Mouse (Mus musculus): ENCODE measurements around the gene Rpp38. TPM values are rescaled to one million over a fixed set of nuclear protein-coding genes. Genes with fewer than 3 reads are reported as not detected.
A peak's percentile ranks its signal among the peaks of the same experiment; 100 is the strongest.

Gene Rpp38
- polyA plus RNA-seq (2015; fragmentation: Nextera tagmentation; extraction: Ambion mirVana): 11.6 and 14.1 TPM in 2 replicates

- H3K9ac ChIP-seq (replicated peaks): peak within 1 kb of the TSS; percentile 85
- peak; percentile 98 for ATAC-seq (ENCODE audit: low FRiP score)
- under 1% methylated on average over 45 of the region's 45 CpGs for WGBS
- no peaks in the 10 kb centered on the region for H3K27me3 ChIP-seq (replicated peaks)
- peaks cover 19% of the 10 kb centered on the region for H3K36me3 ChIP-seq
- H3K4me2 ChIP-seq: peak within 1 kb of the TSS; percentile 71
- H3K4me3 ChIP-seq (replicated peaks): peak within 1 kb of the TSS; percentile 71
- peaks cover 30% of the 10 kb centered on the region for H3K4me1 ChIP-seq
- no peaks in the 10 kb centered on the region for H3K9me3 ChIP-seq (replicated peaks)
- H3K27ac ChIP-seq (replicated peaks): peak within 1 kb of the TSS; percentile 91
Observed at GRCm38 (mm10) chr2:3332484-3333242, at the start of gene Rpp38. TSS of gene Rpp38 (minus strand) at chr2:3332643.

DNA sequence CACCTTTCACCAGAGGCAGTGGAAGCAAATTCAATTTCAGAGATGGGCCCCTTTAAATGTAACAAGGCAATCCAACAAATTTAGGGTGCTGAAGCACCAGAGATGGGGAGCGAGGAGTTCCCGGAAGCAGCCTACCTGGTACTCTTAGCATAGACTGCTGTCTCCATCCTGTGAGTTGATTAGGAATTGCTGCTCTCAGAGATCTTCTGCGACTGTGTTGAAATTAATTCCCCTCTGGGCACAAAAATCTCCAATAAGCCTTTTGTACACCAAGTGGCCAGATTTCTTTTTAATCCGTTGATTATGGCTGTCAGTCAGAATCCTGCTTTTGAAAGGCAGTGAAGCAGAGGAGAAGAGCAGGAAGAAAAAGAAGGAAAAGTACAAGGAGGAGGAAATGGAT is 32.7 kb upstream of the Rpp38 start:
- Histone ChIP-seq H3K27ac (replicated peaks) (no peak overlapping the region), H3K4me1 (no peaks in the 10 kb centered on the region), H3K4me2 (no peak overlapping the region), H3K9me3 (replicated peaks) (no peaks in the 10 kb centered on the region), H3K36me3 (no peaks in the 10 kb centered on the region), H3K27me3 (replicated peaks) (no peaks in the 10 kb centered on the region), H3K4me3 (replicated peaks) (no peak overlapping the region), H3K9ac (replicated peaks) (no peak overlapping the region)
- 73% methylated on average over 4 of the region's 4 CpGs for WGBS
- no peak for ATAC-seq (ENCODE audit: low FRiP score)

DNA sequence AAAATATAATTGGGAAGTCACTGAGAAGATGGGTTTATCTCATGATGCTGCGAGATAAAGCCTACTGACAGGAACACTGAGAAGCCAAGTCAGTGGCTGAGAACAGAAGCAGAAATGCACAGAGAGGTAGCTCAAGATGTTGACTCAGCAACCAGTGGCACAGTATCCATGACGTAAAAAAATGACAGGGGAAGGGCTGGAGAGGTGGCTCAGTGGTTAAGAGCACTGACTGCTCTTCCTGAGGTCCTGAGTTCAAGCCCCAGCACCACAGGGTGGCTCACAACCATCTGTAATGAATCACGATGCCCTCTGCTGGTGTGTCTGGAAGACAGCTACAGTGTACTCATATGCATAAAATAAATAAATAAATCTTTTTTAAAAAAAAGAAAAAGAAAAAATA is 28.6 kb upstream of the Rpp38 start:
- Histone ChIP-seq H3K36me3 (no peaks in the 10 kb centered on the region), H3K4me1 (no peaks in the 10 kb centered on the region), H3K9me3 (replicated peaks) (no peaks in the 10 kb centered on the region), H3K4me2 (no peak overlapping the region), H3K9ac (replicated peaks) (no peak overlapping the region), H3K27me3 (replicated peaks) (no peaks in the 10 kb centered on the region), H3K4me3 (replicated peaks) (no peak overlapping the region), H3K27ac (replicated peaks) (no peak overlapping the region)
- ATAC-seq (ENCODE audit: low FRiP score): no peak
- 88% methylated on average over 3 of the region's 3 CpGs for WGBS

DNA sequence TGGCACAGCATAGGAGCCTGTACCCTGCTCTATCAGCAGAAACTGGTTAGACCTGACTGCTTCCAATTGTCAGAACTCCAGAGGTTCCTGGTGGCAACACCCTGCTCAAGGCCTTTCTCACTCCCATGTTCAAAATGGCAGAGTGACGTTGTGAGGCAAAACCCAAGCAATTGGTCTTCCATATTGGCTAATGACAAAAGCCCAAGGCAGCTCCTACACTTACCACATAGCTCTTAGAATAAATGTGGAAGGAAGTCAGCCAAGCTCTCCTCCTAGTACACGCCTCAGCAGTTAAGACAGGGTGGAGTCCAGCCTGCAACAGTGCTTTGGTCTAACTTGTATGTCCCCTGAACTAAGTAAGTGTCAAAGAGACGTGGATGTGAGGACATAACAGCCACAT is 25.4 kb upstream of the Rpp38 start:
- Histone ChIP-seq H3K36me3 (no peaks in the 10 kb centered on the region), H3K9me3 (replicated peaks) (no peaks in the 10 kb centered on the region), H3K27me3 (replicated peaks) (no peaks in the 10 kb centered on the region), H3K4me1 (no peaks in the 10 kb centered on the region), H3K4me2 (no peak overlapping the region), H3K27ac (replicated peaks) (no peak overlapping the region), H3K4me3 (replicated peaks) (no peak overlapping the region), H3K9ac (replicated peaks) (no peak overlapping the region)
- ATAC-seq (ENCODE audit: low FRiP score): no peak
- WGBS: 78% methylated on average over 3 of the region's 3 CpGs

DNA sequence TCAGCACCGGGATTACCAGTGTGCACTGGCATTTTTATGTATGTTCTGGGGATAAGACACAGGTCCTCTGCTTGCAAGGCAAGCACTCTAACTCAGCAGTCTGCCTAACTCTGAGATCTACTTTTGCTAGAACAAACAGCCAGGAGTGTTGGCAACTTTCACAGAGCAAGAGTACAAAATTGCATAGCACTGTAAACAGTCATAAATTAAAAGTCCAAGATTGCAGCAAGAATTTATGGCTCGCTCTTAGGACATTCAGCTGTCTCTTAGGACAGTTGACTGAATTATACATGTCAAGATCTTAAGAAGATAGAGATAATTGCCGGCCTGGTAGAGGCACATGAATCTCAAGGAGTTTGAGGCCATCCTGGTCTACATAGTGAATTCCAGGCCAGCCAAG is 23.9 kb upstream of the Rpp38 start:
- no peaks in the 10 kb centered on the region for H3K36me3 ChIP-seq
- no peak for ATAC-seq (ENCODE audit: low FRiP score)
- H3K4me2 ChIP-seq: no peak overlapping the region
- no peaks in the 10 kb centered on the region for H3K9me3 ChIP-seq (replicated peaks)
- no peaks in the 10 kb centered on the region for H3K4me1 ChIP-seq
- H3K9ac ChIP-seq (replicated peaks): no peak overlapping the region
- no peak overlapping the region for H3K27ac ChIP-seq (replicated peaks)
- WGBS: 80% methylated on average over 3 of the region's 3 CpGs
- no peaks in the 10 kb centered on the region for H3K27me3 ChIP-seq (replicated peaks)
- no peak overlapping the region for H3K4me3 ChIP-seq (replicated peaks)

DNA sequence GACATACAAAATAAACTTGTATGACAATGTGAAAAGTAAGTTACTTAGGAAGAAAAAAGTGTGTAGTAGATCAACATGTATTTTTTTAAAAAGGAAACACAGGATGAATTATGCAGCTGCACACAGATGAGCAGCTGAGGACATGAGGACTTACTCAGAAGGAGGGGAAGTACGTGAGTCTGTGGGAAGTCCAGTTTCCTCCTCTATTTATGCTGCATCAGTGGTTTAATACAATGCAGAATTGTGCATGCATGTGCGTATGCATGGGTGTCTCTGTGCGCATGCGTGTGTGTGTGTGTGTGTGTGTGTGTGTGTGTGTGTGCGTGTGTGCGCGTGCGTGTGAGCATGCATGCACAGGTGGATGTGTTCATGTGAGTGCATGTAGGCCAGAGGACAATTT is 23.4 kb upstream of the Rpp38 start:
- H3K9ac ChIP-seq (replicated peaks): no peak overlapping the region
- no peaks in the 10 kb centered on the region for H3K9me3 ChIP-seq (replicated peaks)
- no peak overlapping the region for H3K4me2 ChIP-seq
- H3K27me3 ChIP-seq (replicated peaks): no peaks in the 10 kb centered on the region
- no peaks in the 10 kb centered on the region for H3K36me3 ChIP-seq
- no peak overlapping the region for H3K4me3 ChIP-seq (replicated peaks)
- no peak for ATAC-seq (ENCODE audit: low FRiP score)
- H3K4me1 ChIP-seq: no peaks in the 10 kb centered on the region
- H3K27ac ChIP-seq (replicated peaks): no peak overlapping the region
- 91% methylated on average over 8 of the region's 8 CpGs for WGBS

GRCm38 (mm10) chr2:3353160-3353559 is 20.7 kb upstream of the Rpp38 start:
- Histone ChIP-seq H3K9me3 (replicated peaks) (no peaks in the 10 kb centered on the region), H3K36me3 (no peaks in the 10 kb centered on the region), H3K4me1 (no peaks in the 10 kb centered on the region), H3K9ac (replicated peaks) (no peak overlapping the region), H3K4me3 (replicated peaks) (no peak overlapping the region), H3K27me3 (replicated peaks) (no peaks in the 10 kb centered on the region), H3K27ac (replicated peaks) (no peak overlapping the region), H3K4me2 (no peak overlapping the region)
- no peak for ATAC-seq (ENCODE audit: low FRiP score)

- no peak overlapping the region for H3K4me2 ChIP-seq
- H3K27ac ChIP-seq (replicated peaks): no peak overlapping the region
- H3K27me3 ChIP-seq (replicated peaks): no peaks in the 10 kb centered on the region
- 19% methylated on average over 3 of the region's 3 CpGs for WGBS
- no peaks in the 10 kb centered on the region for H3K4me1 ChIP-seq
- no peak overlapping the region for H3K9ac ChIP-seq (replicated peaks)
- no peak for ATAC-seq (ENCODE audit: low FRiP score)
- H3K4me3 ChIP-seq (replicated peaks): no peak overlapping the region
- H3K9me3 ChIP-seq (replicated peaks): no peaks in the 10 kb centered on the region
- H3K36me3 ChIP-seq: no peaks in the 10 kb centered on the region
Observed at GRCm38 (mm10) chr2:3348919-3349318, 16.5 kb upstream of the Rpp38 start.

- ATAC-seq (ENCODE audit: low FRiP score): no peak
- Histone ChIP-seq H3K4me3 (replicated peaks) (no peak overlapping the region), H3K36me3 (no peaks in the 10 kb centered on the region), H3K9ac (replicated peaks) (no peak overlapping the region), H3K4me2 (no peak overlapping the region), H3K27me3 (replicated peaks) (no peaks in the 10 kb centered on the region; the same call in 1 of the 2 replicates), H3K27ac (replicated peaks) (no peak overlapping the region), H3K4me1 (no peaks in the 10 kb centered on the region), H3K9me3 (replicated peaks) (no peaks in the 10 kb centered on the region)
- 87% methylated on average over 4 of the region's 4 CpGs for WGBS
Observed at GRCm38 (mm10) chr2:3348422-3348821, 16.0 kb upstream of the Rpp38 start.

- ATAC-seq (ENCODE audit: low FRiP score): 0 out of 2 replicates have a peak, but pooled peaks have one; percentile 7
- Histone ChIP-seq H3K27ac (replicated peaks) (no peak within 1 kb of the TSS), H3K9ac (replicated peaks) (peak within 1 kb of the TSS; percentile 41), H3K4me1 (peaks cover 24% of the 10 kb centered on the region), H3K4me2 (peak within 1 kb of the TSS; percentile 70), H3K27me3 (replicated peaks) (0 out of 2 replicates have a peak, but pooled peaks cover 3% of the 10 kb centered on the region), H3K9me3 (replicated peaks) (no peaks in the 10 kb centered on the region), H3K4me3 (replicated peaks) (peak within 1 kb of the TSS; percentile 39), H3K36me3 (no peaks in the 10 kb centered on the region)
- WGBS: 5% methylated on average over 20 of the region's 20 CpGs
Observed at GRCm38 (mm10) chr2:3335611-3336301, 3.3 kb upstream of the Rpp38 start, which contains the start of gene Acbd7. TSS of gene Acbd7 (plus strand) at chr2:3336168.

DNA sequence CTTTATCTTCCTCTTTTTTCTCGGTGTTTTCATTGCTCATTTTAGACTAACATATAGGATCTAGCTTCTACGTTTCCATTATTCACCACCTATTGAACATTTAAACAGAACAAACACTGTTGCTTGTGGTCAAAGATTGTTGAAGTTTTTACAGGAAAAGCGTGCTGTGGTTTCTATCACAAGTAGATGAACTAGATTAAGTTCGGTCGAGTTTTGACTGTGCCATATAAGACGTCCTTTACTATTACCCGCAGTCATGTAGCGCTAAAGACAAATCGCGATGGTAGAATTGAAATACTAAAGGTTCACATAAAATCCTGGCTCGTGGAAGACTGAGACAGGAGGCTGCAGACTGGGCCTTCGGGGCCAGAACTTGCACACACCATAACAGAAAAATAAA is 1.3 kb upstream of the Rpp38 start:
- 0 out of 2 replicates have a peak, but pooled peaks cover 3% of the 10 kb centered on the region for H3K27me3 ChIP-seq (replicated peaks)
- H3K36me3 ChIP-seq: peaks cover 10% of the 10 kb centered on the region
- no peak for ATAC-seq (ENCODE audit: low FRiP score)
- H3K9ac ChIP-seq (replicated peaks): no peak overlapping the region
- no peak overlapping the region for H3K4me3 ChIP-seq (replicated peaks)
- no peak overlapping the region for H3K4me2 ChIP-seq
- WGBS: 92% methylated on average over 12 of the region's 12 CpGs
- H3K27ac ChIP-seq (replicated peaks): no peak overlapping the region
- H3K4me1 ChIP-seq: peaks cover 30% of the 10 kb centered on the region
- no peaks in the 10 kb centered on the region for H3K9me3 ChIP-seq (replicated peaks)

DNA sequence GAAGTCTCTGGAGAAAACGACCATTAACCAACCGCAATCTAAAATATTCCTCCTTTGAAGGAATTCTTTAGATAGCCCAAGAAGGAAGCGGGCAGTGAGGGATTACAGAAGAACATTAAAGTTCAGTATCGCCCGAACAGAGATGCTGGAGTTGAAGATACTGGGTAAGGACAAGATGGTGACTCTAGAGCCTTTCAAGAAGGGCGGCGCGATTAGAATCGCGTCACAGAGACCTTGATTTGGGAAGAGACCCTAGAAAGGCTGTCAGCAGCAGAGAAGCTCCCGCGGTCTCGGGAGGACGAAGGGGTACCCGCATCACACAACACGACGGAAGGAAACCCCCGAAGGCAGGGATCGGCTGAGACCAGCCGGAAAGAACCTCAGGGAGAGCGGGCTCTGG is 387 bp downstream of the Rpp38 start:
- H3K4me1 ChIP-seq: peaks cover 30% of the 10 kb centered on the region
- no peaks in the 10 kb centered on the region for H3K9me3 ChIP-seq (replicated peaks)
- peak overlapping the region; percentile 71 for H3K4me3 ChIP-seq (replicated peaks)
- H3K9ac ChIP-seq (replicated peaks): peak overlapping the region; percentile 85
- H3K27me3 ChIP-seq (replicated peaks): no peaks in the 10 kb centered on the region
- H3K27ac ChIP-seq (replicated peaks): peak overlapping the region; percentile 91
- ATAC-seq (ENCODE audit: low FRiP score): peak; percentile 45; the same call in 1 of the 2 replicates
- H3K4me2 ChIP-seq: peak overlapping the region; percentile 71
- H3K36me3 ChIP-seq: peaks cover 23% of the 10 kb centered on the region
- 2% methylated on average over 21 of the region's 21 CpGs for WGBS
